8 mouse cellular contexts compared by ENCODE assay signal in genomic region chr4:145026449-145026851, GRCm38 (mm10).
DNase-seq lines count a peak whose midpoint lies in the region; ATAC-seq and TF ChIP-seq lines count a peak whose summit lies in the region.
"Had no signal": no experiment of that assay in that cellular context is flagged by ENCODE, and none has a peak within 500 bp of the region (broad histone marks: within the 10 kb centered on the region; RNA-seq: fewer than 3 reads in every experiment).

No protein-coding gene starts in this region.

- H3K9me3 ChIP-seq in heart, embryonic 14.5 days (ENCODE audit: control insufficient read depth, low read length): no peaks in the 10 kb centered on the region
- H3K9me3 ChIP-seq in liver, embryonic 11.5 days (ENCODE audit: control insufficient read depth, low read length): no peaks in the 10 kb centered on the region
- no peaks in the 10 kb centered on the region for H3K9me3 ChIP-seq in stomach, embryonic 15.5 days
- no peaks in the 10 kb centered on the region for H3K9me3 ChIP-seq in midbrain, embryonic 14.5 days (ENCODE audit: control insufficient read depth, low read length)
- H3K9me3 ChIP-seq: midbrain, embryonic 12.5 days had no signal

- DNase-seq in spleen, adult 2 months (ENCODE audit: low read depth in 1 of 2, low spot score in 2 of 2): no peak
- DNase-seq in spleen, adult 18-20 months: no peak
- no peak for DNase-seq in liver, embryonic 11.5 days (ENCODE audit: low spot score)
- DNase-seq in midbrain, embryonic 14.5 days: no peak
- no peak for DNase-seq in cerebellum, postnatal 25 days

- ATAC-seq in heart, embryonic 14.5 days (ENCODE audit: insufficient number of reproducible peaks, insufficient read depth, low FRiP score, low read depth): peak; percentile 32
- peak; percentile 50 for ATAC-seq in liver, embryonic 11.5 days (replicated peaks; ENCODE audit: low FRiP score)
- ATAC-seq in stomach, embryonic 15.5 days (ENCODE audit: insufficient read depth, low FRiP score, low read depth): peak; percentile 41
- ATAC-seq in midbrain, embryonic 14.5 days (ENCODE audit: low FRiP score, low TSS enrichment): no peak

- no peak overlapping the region; the same call in 1 of the 2 replicates for H3K4me2 ChIP-seq in heart, embryonic 14.5 days (ENCODE audit: low read length)
- 0 out of 2 replicates have a peak overlapping the region, but pooled peaks have one; percentile 12 for H3K4me2 ChIP-seq in liver, embryonic 11.5 days
- no peak overlapping the region for H3K4me2 ChIP-seq in stomach, embryonic 15.5 days
- no peak overlapping the region for H3K4me2 ChIP-seq in midbrain, embryonic 14.5 days (ENCODE audit: low read length)
- H3K4me2 ChIP-seq: midbrain, embryonic 12.5 days had no signal

- no peaks in the 10 kb centered on the region; the same call in 1 of the 2 replicates for H3K36me3 ChIP-seq in spleen, adult 2 months (ENCODE audit: control insufficient read depth, insufficient read depth, low read length)
- H3K36me3 ChIP-seq in heart, embryonic 14.5 days (ENCODE audit: control insufficient read depth, insufficient read depth, low read length): peaks cover 9% of the 10 kb centered on the region; the same call in 1 of the 2 replicates
- no peaks in the 10 kb centered on the region for H3K36me3 ChIP-seq in liver, embryonic 11.5 days (ENCODE audit: control insufficient read depth, insufficient read depth, low read length)
- no peaks in the 10 kb centered on the region for H3K36me3 ChIP-seq in stomach, embryonic 15.5 days
- H3K36me3 ChIP-seq in midbrain, embryonic 14.5 days (ENCODE audit: control insufficient read depth, insufficient read depth, low read length): 0 out of 2 replicates have a peak, but pooled peaks cover 4% of the 10 kb centered on the region

- WGBS in spleen, adult 2 months: 61% methylated on average over 7 of the region's 7 CpGs
- 11% methylated on average over 7 of the region's 7 CpGs for WGBS in heart, embryonic 14.5 days
- WGBS in liver, embryonic 11.5 days: 39% methylated on average over 7 of the region's 7 CpGs
- WGBS in stomach, embryonic 15.5 days: 29% methylated on average over 7 of the region's 7 CpGs
- WGBS in midbrain, embryonic 14.5 days: 84% methylated on average over 7 of the region's 7 CpGs

- no peaks in the 10 kb centered on the region for H3K27me3 ChIP-seq in spleen, adult 2 months (ENCODE audit: control insufficient read depth, insufficient read depth, low read length)
- H3K27me3 ChIP-seq in heart, embryonic 14.5 days (ENCODE audit: control insufficient read depth, insufficient read depth, low read length): no peaks in the 10 kb centered on the region
- no peaks in the 10 kb centered on the region for H3K27me3 ChIP-seq in liver, embryonic 11.5 days (replicated peaks; ENCODE audit: control insufficient read depth, insufficient read depth, low read length)
- no peaks in the 10 kb centered on the region for H3K27me3 ChIP-seq in stomach, embryonic 15.5 days (replicated peaks)
- H3K27me3 ChIP-seq in midbrain, embryonic 14.5 days (ENCODE audit: control insufficient read depth, insufficient read depth, low read length): no peaks in the 10 kb centered on the region
- H3K27me3 ChIP-seq: midbrain, embryonic 12.5 days had no signal

- H3K9ac ChIP-seq in heart, embryonic 14.5 days (ENCODE audit: low read length): no peak overlapping the region
- no peak overlapping the region for H3K9ac ChIP-seq in liver, embryonic 11.5 days (ENCODE audit: low read depth, low read length)
- no peak overlapping the region for H3K9ac ChIP-seq in stomach, embryonic 15.5 days
- H3K9ac ChIP-seq in midbrain, embryonic 14.5 days (replicated peaks; ENCODE audit: low read length): no peak overlapping the region
- H3K9ac ChIP-seq: midbrain, embryonic 12.5 days had no signal

- H3K4me1 ChIP-seq in spleen, adult 2 months (ENCODE audit: control insufficient read depth, insufficient read depth, insufficient read length): no peaks in the 10 kb centered on the region; the same call in 1 of the 2 replicates
- H3K4me1 ChIP-seq in heart, embryonic 14.5 days (ENCODE audit: control insufficient read depth in 2 of 2, insufficient read depth in 2 of 2, low read length in 2 of 2): peaks cover 28 to 46% of the 10 kb centered on the region in 2 experiments
- peaks cover 34% of the 10 kb centered on the region for H3K4me1 ChIP-seq in liver, embryonic 11.5 days (replicated peaks; ENCODE audit: control insufficient read depth, insufficient read depth, low read length)
- H3K4me1 ChIP-seq in stomach, embryonic 15.5 days: peaks cover 25% of the 10 kb centered on the region
- H3K4me1 ChIP-seq in midbrain, embryonic 14.5 days (ENCODE audit: control insufficient read depth, insufficient read depth, low read length): 0 out of 2 replicates have a peak, but pooled peaks cover 2% of the 10 kb centered on the region
- H3K4me1 ChIP-seq: midbrain, embryonic 12.5 days had no signal

- no peak for TF ChIP-seq POLR2A in spleen, adult 2 months (IDR thresholded peaks at IDR 0.05; ENCODE audit: low read depth, low read length)

- peak overlapping the region; percentile 55 for H3K27ac ChIP-seq in spleen, adult 2 months (ENCODE audit: insufficient read depth, low read length)
- peak overlapping the region; percentile 57 to 69 for H3K27ac ChIP-seq in heart, embryonic 14.5 days (replicated peaks in 1 of 2; ENCODE audit: control insufficient read depth in 1 of 2, insufficient read depth in 1 of 2, low read depth in 2 of 2, low read length in 2 of 2)
- peak overlapping the region; percentile 40; the same call in 1 of the 2 replicates for H3K27ac ChIP-seq in liver, embryonic 11.5 days (ENCODE audit: low read depth, low read length)
- peak overlapping the region; percentile 71 for H3K27ac ChIP-seq in stomach, embryonic 15.5 days
- H3K27ac ChIP-seq in midbrain, embryonic 14.5 days (replicated peaks; ENCODE audit: low read depth, low read length): no peak overlapping the region
- H3K27ac ChIP-seq: midbrain, embryonic 12.5 days had no signal

- H3K4me3 ChIP-seq in spleen, adult 2 months (ENCODE audit: extremely low read depth, insufficient read depth, insufficient read length): no peak overlapping the region
- no peak overlapping the region for H3K4me3 ChIP-seq in heart, embryonic 14.5 days (ENCODE audit: control insufficient read depth in 1 of 2, insufficient read depth in 1 of 2, low read depth in 1 of 2, low read length in 2 of 2)
- H3K4me3 ChIP-seq in liver, embryonic 11.5 days (ENCODE audit: low read depth, low read length): no peak overlapping the region
- no peak overlapping the region for H3K4me3 ChIP-seq in stomach, embryonic 15.5 days (replicated peaks)
- H3K4me3 ChIP-seq in midbrain, embryonic 14.5 days (replicated peaks; ENCODE audit: low read depth, low read length): no peak overlapping the region
- H3K4me3 ChIP-seq: midbrain, embryonic 12.5 days had no signal

- no peak for TF ChIP-seq CTCF in spleen, adult 2 months (IDR thresholded peaks at IDR 0.05; ENCODE audit: extremely low read depth, insufficient read depth, insufficient read length, insufficient replicate concordance)
